Mouse (Mus musculus) liver, embryonic 18 days (tissue): ENCODE data around the gene Adam8. TPM values are rescaled to one million over a fixed set of nuclear protein-coding genes. Genes with fewer than 3 reads are reported as not detected.

ENCODE experiments used
- polyA plus RNA-seq: library from polyadenylated mRNA; depleted of rRNA; stranded (reverse); fragments of >200 nt; gene quantifications from 2 replicates; pipeline ENCODE4 v1.2.3, GENCODE M21; 2012; rRNA removed

Adam8 gene
- polyA plus RNA-seq = 4.0 and 5.6 TPM in 2 replicates

DNA sequence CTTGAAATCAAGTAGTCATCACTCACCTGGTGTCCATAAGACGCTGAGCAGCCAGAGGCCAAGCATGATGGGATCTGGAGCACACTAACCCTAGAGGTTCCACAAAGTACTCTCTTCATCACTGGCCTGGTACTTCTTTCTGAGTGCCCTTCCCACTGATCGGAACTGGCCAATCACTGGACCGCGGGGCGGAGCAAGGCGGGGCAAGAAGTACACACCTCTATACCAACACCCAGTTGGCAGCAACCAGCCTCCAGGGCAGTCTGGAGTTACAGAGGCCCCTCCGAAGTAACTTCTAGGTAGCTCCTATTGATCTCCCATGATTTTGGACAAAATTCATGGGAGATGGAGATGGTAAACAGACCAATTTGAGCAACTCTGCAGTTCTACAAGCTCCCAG lies at the start of gene Adam8:
TSS of gene Adam8 (minus strand) at position 157 of the 400 bp plus-strand sequence.

DNA sequence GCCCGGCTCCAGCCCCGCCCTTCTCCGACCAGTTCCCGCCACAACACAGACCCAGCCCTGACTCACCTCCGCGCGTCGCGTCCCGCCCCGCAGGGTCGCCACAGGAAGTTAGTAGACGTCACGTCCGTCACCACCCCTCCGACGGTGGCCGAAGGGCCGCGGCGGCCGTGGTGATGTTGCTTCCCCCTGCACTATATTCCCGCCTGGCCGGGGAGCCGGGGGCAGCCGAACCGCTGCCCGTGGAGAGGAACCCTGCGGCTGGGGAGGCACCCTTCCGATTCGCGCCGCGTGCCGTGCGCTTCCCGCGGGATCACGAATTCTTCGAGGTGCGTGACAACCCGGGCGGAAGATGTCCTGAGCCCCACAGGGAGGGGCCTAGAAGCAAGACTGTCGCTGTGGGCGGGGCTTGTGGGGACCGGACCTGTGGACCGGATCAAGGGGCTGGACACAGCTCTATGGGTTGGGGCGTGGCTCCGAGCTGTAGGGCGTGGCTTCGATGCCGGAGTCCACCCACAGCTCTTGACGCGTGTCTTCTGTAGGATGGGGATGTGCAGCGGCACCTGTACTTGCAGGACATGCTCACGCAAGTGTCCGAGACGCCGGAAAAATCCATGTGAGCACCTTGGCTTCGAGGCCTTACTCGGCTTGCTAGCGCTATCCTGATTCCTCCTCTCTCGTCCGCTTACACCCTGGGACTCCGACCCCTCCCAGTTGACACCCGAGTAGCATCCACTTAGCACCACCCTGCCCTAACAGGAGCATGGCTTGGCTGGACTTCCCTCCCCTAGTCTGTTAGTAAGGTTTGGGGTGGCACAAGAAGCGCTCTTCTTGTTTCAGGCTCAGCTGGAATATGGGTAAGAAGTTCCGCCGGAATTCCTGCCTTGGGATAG lies 44.2 kb upstream of the Adam8 start, which contains the start of the genes Zfp511 and Tubgcp2:
TSS of gene Zfp511 (plus strand) at position 111 of the 890 bp plus-strand sequence.
TSS of gene Tubgcp2 (minus strand) at position 389 of the 890 bp plus-strand sequence.

DNA sequence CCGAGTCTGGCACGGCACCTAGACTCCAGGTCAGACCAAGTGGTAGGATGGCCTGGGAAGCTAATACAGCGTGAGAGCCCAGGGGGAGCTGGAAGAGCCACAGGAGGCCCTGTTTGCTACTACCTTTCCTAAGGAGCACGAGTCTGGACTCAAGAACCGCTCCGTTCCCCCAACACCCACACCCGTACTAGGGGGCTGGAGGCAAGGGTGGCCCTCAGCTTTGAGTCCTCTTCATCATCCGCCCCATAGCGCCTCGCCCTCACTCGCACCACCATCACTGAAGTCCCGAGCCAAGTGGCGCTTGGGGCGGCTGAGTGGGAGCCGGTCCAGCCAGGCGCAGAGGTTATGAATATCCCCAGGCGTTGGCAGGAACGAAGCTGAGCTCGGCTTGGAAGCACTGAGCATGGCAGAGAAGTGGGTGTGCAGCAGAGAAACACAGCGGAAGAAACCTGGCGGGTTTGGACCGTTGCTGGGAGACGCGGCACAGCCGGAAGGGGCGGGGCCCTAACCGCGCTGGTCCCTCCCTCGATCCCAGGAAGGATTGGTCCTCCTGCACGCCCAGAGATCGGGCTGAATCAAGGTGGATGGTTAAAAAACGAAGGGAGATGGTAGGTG lies 14.0 kb downstream of the Adam8 start, which contains the start of gene 6430531B16Rik:
TSS of gene 6430531B16Rik (minus strand) at position 478 of the 615 bp plus-strand sequence.

DNA sequence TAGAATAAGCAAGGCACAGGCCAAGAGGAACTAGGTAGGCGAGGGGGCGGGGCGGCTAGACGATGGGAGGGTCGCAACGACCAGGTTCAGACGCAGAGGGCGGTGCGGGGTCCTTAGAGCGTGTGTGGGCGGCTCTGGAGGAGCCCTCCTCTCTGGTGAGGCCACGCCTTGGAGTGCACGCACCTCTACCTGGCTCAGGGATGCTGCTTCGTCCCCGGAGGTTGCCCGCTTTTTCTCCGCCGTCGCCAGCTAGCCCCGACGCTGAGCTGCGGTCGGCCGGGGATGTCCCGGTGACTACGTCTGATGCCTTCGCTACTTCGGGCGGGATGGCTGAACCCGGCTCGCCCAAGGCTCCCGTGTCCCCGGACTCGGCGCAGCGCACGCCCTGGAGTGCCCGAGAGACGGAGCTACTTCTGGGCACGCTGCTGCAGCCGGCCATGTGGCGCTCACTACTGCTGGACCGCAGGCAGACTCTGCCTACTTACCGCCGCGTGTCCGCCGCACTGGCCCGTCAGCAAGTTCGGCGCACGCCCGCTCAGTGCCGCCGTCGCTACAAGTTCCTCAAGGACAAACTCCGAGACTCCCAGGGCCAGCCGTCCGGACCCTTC lies 48.6 kb downstream of the Adam8 start, which contains the start of gene Utf1:
TSS of gene Utf1 (plus strand) at position 116 of the 608 bp plus-strand sequence.

Other genes starting within 250 kb of the Adam8 start
- 0.01 TPM in 1 of 2 replicates, not detected in the other for gene Adgra1, start 158.4 kb downstream of the Adam8 start, polyA plus RNA-seq
- gene Kndc1, start 97.9 kb downstream of the Adam8 start, polyA plus RNA-seq = 0.01 TPM in 1 of 2 replicates, not detected in the other
- gene Utf1, start 48.8 kb downstream of the Adam8 start, polyA plus RNA-seq = not detected in 2 replicates
- gene 6430531B16Rik, start 13.8 kb downstream of the Adam8 start, polyA plus RNA-seq = 0.02 and 0.03 TPM in 2 replicates
- gene Zfp511, start 43.8 kb upstream of the Adam8 start, polyA plus RNA-seq = 23.0 and 29.2 TPM in 2 replicates
- 12.7 and 13.4 TPM in 2 replicates for gene Tubgcp2, start 44.1 kb upstream of the Adam8 start, polyA plus RNA-seq
- gene Msx3, start 56.5 kb upstream of the Adam8 start, polyA plus RNA-seq = not detected in 2 replicates
- gene Caly, start 90.0 kb upstream of the Adam8 start, polyA plus RNA-seq = 0.10 and 0.16 TPM in 2 replicates
- gene Prap1, start 100.8 kb upstream of the Adam8 start, polyA plus RNA-seq = 0.13 and 2.6 TPM in 2 replicates
- 41.2 and 46.1 TPM in 2 replicates for gene Fuom, start 109.9 kb upstream of the Adam8 start, polyA plus RNA-seq
- gene Paox, start 123.2 kb upstream of the Adam8 start, polyA plus RNA-seq = 23.8 and 27.8 TPM in 2 replicates
- gene Echs1, start 123.9 kb upstream of the Adam8 start, polyA plus RNA-seq = 112 and 123 TPM in 2 replicates
- gene Mtg1, start 145.0 kb upstream of the Adam8 start, polyA plus RNA-seq = 15.7 and 16.2 TPM in 2 replicates
- gene Sprn, start 162.3 kb upstream of the Adam8 start, polyA plus RNA-seq = 0.01 and 0.04 TPM in 2 replicates
- not detected in 2 replicates for gene Olfr522, start 172.2 kb upstream of the Adam8 start, polyA plus RNA-seq
- gene Olfr523, start 180.7 kb upstream of the Adam8 start, polyA plus RNA-seq = not detected in 2 replicates
- not detected in 2 replicates for gene Olfr524, start 213.4 kb upstream of the Adam8 start, polyA plus RNA-seq
- gene Cd163l1, start 225.7 kb upstream of the Adam8 start, polyA plus RNA-seq = 0.05 and 0.06 TPM in 2 replicates